Mouse (Mus musculus) neural tube, embryonic 12.5 days (tissue): ENCODE measurements at regions not wholly inside any gene's neighbourhood (a gene's known extent, or its start where the extent isn't known, plus 50 kb on each side); places are given as distances from the start of the nearest gene placed in this dataset.

Source experiments
- ATAC-seq: fragments of 200-750 bp; cut with Nextera tagmentation; 2 replicates; pipeline ENCODE4 v1.8.0; 2017; ENCODE audit warnings: low read depth, mild to moderate bottlenecking, moderate TSS enrichment, moderate library complexity; ENCODE audit not compliant: low FRiP score
- H3K27ac ChIP-seq: fragments of 300-500 bp; sonication (generic); 2 replicates; pipeline ENCODE4 v1.5.1; 2016
- H3K27me3 ChIP-seq: fragments of 300-500 bp; sonication (generic); replicated peaks from 2 replicates; pipeline ENCODE4 v1.6.1; 2016; ENCODE audit warnings: mild to moderate bottlenecking
- H3K36me3 ChIP-seq: fragments of 300-500 bp; sonication (generic); 2 replicates; pipeline ENCODE4 v1.6.1; 2016; ENCODE audit warnings: mild to moderate bottlenecking
- H3K4me1 ChIP-seq: fragments of 300-500 bp; sonication (generic); 2 replicates; pipeline ENCODE4 v1.6.1; 2016
- H3K4me2 ChIP-seq: fragments of 300-500 bp; sonication (generic); replicated peaks from 2 replicates; pipeline ENCODE4 v1.6.1; 2016; ENCODE audit warnings: mild to moderate bottlenecking
- H3K4me3 ChIP-seq: fragments of 300-500 bp; sonication (generic); 2 replicates; pipeline ENCODE4 v1.5.1; 2016
- H3K9ac ChIP-seq: fragments of 300-500 bp; sonication (generic); 2 replicates; pipeline ENCODE4 v1.6.1; 2016; ENCODE audit warnings: mild to moderate bottlenecking
- H3K9me3 ChIP-seq: fragments of 300-500 bp; sonication (generic); 2 replicates; pipeline ENCODE4 v1.6.1; 2016; ENCODE audit warnings: mild to moderate bottlenecking
- WGBS: fragments of 180-500 bp; shearing (Covaris S2); methylation state at CpG from one replicate; pipeline ENCODE4 v1.1.7; 2016; 5-methylcytosine and 5-hydroxymethylcytosine counted together

- no peaks in the 10 kb centered on the region for H3K27me3 ChIP-seq
- no peaks in the 10 kb centered on the region for H3K36me3 ChIP-seq
- H3K9ac ChIP-seq = no peak overlapping the region
- peaks cover 12% of the 10 kb centered on the region for H3K4me1 ChIP-seq
- H3K4me3 ChIP-seq = no peak overlapping the region
- no peaks in the 10 kb centered on the region for H3K9me3 ChIP-seq
- no peak overlapping the region for H3K27ac ChIP-seq
- 84% methylated on average over 4 of the region's 4 CpGs for WGBS
- ATAC-seq = no peak
- H3K4me2 ChIP-seq = no peak overlapping the region
Measured at GRCm38 (mm10) chr3:136611682-136612081, 58.2 kb upstream of the Ppp3ca start.

- Histone ChIP-seq H3K9me3 (no peaks in the 10 kb centered on the region), H3K27me3 (no peaks in the 10 kb centered on the region), H3K4me2 (peak overlapping the region; percentile 28), H3K4me3 (no peak overlapping the region), H3K9ac (no peak overlapping the region), H3K36me3 (no peaks in the 10 kb centered on the region), H3K27ac (no peak overlapping the region), H3K4me1 (peaks cover 12% of the 10 kb centered on the region)
- whole genome bisulfite sequencing = 38% methylated on average over 5 of the region's 5 CpGs
- no peak for ATAC-seq
Measured at GRCm38 (mm10) chr3:136610556-136610924, 59.4 kb upstream of the Ppp3ca start.

GRCm38 (mm10) chr3:136609855-136610555 lies 59.9 kb upstream of the Ppp3ca start:
- 16% methylated on average over 6 of the region's 6 CpGs for WGBS
- Histone ChIP-seq H3K27me3 (no peaks in the 10 kb centered on the region), H3K9me3 (no peaks in the 10 kb centered on the region), H3K36me3 (no peaks in the 10 kb centered on the region), H3K27ac (no peak overlapping the region), H3K4me1 (peaks cover 12% of the 10 kb centered on the region), H3K4me2 (peak overlapping the region; percentile 28), H3K4me3 (no peak overlapping the region), H3K9ac (no peak overlapping the region)
- peak; percentile 63 for ATAC-seq

GRCm38 (mm10) chr3:136601706-136602105 lies 68.2 kb upstream of the Ppp3ca start:
- WGBS = 87% methylated on average over 1 of the region's 1 CpGs
- no peaks in the 10 kb centered on the region for H3K36me3 ChIP-seq
- no peak overlapping the region for H3K4me2 ChIP-seq
- no peaks in the 10 kb centered on the region for H3K4me1 ChIP-seq
- no peak for ATAC-seq
- H3K4me3 ChIP-seq = no peak overlapping the region
- no peak overlapping the region for H3K9ac ChIP-seq
- no peaks in the 10 kb centered on the region for H3K9me3 ChIP-seq
- H3K27ac ChIP-seq = no peak overlapping the region
- H3K27me3 ChIP-seq = no peaks in the 10 kb centered on the region

- WGBS = 93% methylated on average over 1 of the region's 1 CpGs
- Histone ChIP-seq H3K4me1 (no peaks in the 10 kb centered on the region), H3K27ac (no peak overlapping the region), H3K27me3 (no peaks in the 10 kb centered on the region), H3K9me3 (no peaks in the 10 kb centered on the region), H3K4me2 (no peak overlapping the region), H3K36me3 (no peaks in the 10 kb centered on the region), H3K9ac (no peak overlapping the region), H3K4me3 (no peak overlapping the region)
- no peak for ATAC-seq
Measured at GRCm38 (mm10) chr3:136583937-136584336, 86.0 kb upstream of the Ppp3ca start.

- no peaks in the 10 kb centered on the region for H3K27me3 ChIP-seq
- no peak overlapping the region for H3K27ac ChIP-seq
- H3K36me3 ChIP-seq = no peaks in the 10 kb centered on the region
- H3K4me1 ChIP-seq = no peaks in the 10 kb centered on the region
- H3K4me3 ChIP-seq = no peak overlapping the region
- H3K9ac ChIP-seq = no peak overlapping the region
- ATAC-seq = no peak
- H3K9me3 ChIP-seq = no peaks in the 10 kb centered on the region
- WGBS = 80% methylated on average over 3 of the region's 3 CpGs
- H3K4me2 ChIP-seq = no peak overlapping the region
Measured at GRCm38 (mm10) chr3:136578016-136578415, 91.9 kb upstream of the Ppp3ca start.

- no peaks in the 10 kb centered on the region for H3K36me3 ChIP-seq
- no peak overlapping the region for H3K4me2 ChIP-seq
- H3K9ac ChIP-seq = no peak overlapping the region
- no peak overlapping the region for H3K4me3 ChIP-seq
- H3K27ac ChIP-seq = no peak overlapping the region
- no peaks in the 10 kb centered on the region for H3K4me1 ChIP-seq
- H3K27me3 ChIP-seq = no peaks in the 10 kb centered on the region
- no peak for ATAC-seq
- 69% methylated on average over 1 of the region's 1 CpGs for WGBS
- no peaks in the 10 kb centered on the region for H3K9me3 ChIP-seq
Measured at GRCm38 (mm10) chr3:136570517-136570916, 99.4 kb upstream of the Ppp3ca start.

- H3K36me3 ChIP-seq = no peaks in the 10 kb centered on the region
- ATAC-seq = no peak
- no peaks in the 10 kb centered on the region for H3K9me3 ChIP-seq
- no peaks in the 10 kb centered on the region for H3K4me1 ChIP-seq
- WGBS = 89% methylated on average over 2 of the region's 2 CpGs
- no peak overlapping the region for H3K27ac ChIP-seq
- no peak overlapping the region for H3K4me3 ChIP-seq
- no peaks in the 10 kb centered on the region for H3K27me3 ChIP-seq
- no peak overlapping the region for H3K4me2 ChIP-seq
- H3K9ac ChIP-seq = no peak overlapping the region
Measured at GRCm38 (mm10) chr3:136556488-136556887, 113.4 kb upstream of the Ppp3ca start.

GRCm38 (mm10) chr3:136549471-136549870 lies 120.5 kb upstream of the Ppp3ca start:
- H3K4me1 ChIP-seq = no peaks in the 10 kb centered on the region
- no peak overlapping the region for H3K4me3 ChIP-seq
- no peaks in the 10 kb centered on the region for H3K36me3 ChIP-seq
- no peaks in the 10 kb centered on the region for H3K9me3 ChIP-seq
- no peaks in the 10 kb centered on the region for H3K27me3 ChIP-seq
- no peak for ATAC-seq
- no peak overlapping the region for H3K4me2 ChIP-seq
- no peak overlapping the region for H3K27ac ChIP-seq
- no peak overlapping the region for H3K9ac ChIP-seq
- 95% methylated on average over 1 of the region's 1 CpGs for WGBS

- Histone ChIP-seq H3K27me3 (no peaks in the 10 kb centered on the region), H3K4me2 (no peak overlapping the region), H3K4me3 (no peak overlapping the region), H3K4me1 (no peaks in the 10 kb centered on the region), H3K9ac (no peak overlapping the region), H3K27ac (no peak overlapping the region), H3K36me3 (no peaks in the 10 kb centered on the region), H3K9me3 (no peaks in the 10 kb centered on the region)
- no peak for ATAC-seq
- 89% methylated on average over 1 of the region's 1 CpGs for WGBS
Measured at GRCm38 (mm10) chr3:136531604-136532003, 138.3 kb upstream of the Ppp3ca start.

GRCm38 (mm10) chr3:136508575-136508974 lies 161.3 kb upstream of the Ppp3ca start:
- no peak overlapping the region for H3K4me3 ChIP-seq
- no peaks in the 10 kb centered on the region for H3K4me1 ChIP-seq
- H3K27ac ChIP-seq = no peak overlapping the region
- WGBS = 86% methylated on average over 2 of the region's 2 CpGs
- H3K27me3 ChIP-seq = no peaks in the 10 kb centered on the region
- H3K9ac ChIP-seq = no peak overlapping the region
- ATAC-seq = no peak
- no peaks in the 10 kb centered on the region for H3K9me3 ChIP-seq
- no peaks in the 10 kb centered on the region for H3K36me3 ChIP-seq
- H3K4me2 ChIP-seq = no peak overlapping the region

- Histone ChIP-seq H3K27ac (no peak overlapping the region), H3K36me3 (no peaks in the 10 kb centered on the region), H3K27me3 (no peaks in the 10 kb centered on the region), H3K9me3 (no peaks in the 10 kb centered on the region), H3K4me2 (no peak overlapping the region), H3K4me1 (no peaks in the 10 kb centered on the region), H3K4me3 (no peak overlapping the region), H3K9ac (no peak overlapping the region)
- no peak for ATAC-seq
- 62% methylated on average over 7 of the region's 7 CpGs for WGBS
Measured at GRCm38 (mm10) chr3:136507070-136507469, 162.9 kb upstream of the Ppp3ca start.

- H3K4me2 ChIP-seq = no peak overlapping the region
- no peak overlapping the region for H3K4me3 ChIP-seq
- no peaks in the 10 kb centered on the region for H3K36me3 ChIP-seq
- H3K27ac ChIP-seq = no peak overlapping the region
- H3K9ac ChIP-seq = no peak overlapping the region
- no peaks in the 10 kb centered on the region for H3K9me3 ChIP-seq
- no peak for ATAC-seq
- no peaks in the 10 kb centered on the region for H3K4me1 ChIP-seq
- H3K27me3 ChIP-seq = no peaks in the 10 kb centered on the region
Measured at GRCm38 (mm10) chr3:136494831-136495230, 169.0 kb upstream of the Bank1 start.
